Mouse (Mus musculus) gastrocnemius, adult 18-20 months (tissue): ENCODE results near the gene Olfr1009. TPM values are rescaled to one million over a fixed set of nuclear protein-coding genes. Genes with fewer than 3 reads are reported as not detected.
"Not testable (repeated sequence)": the region's sequence is repeated elsewhere in the genome, so short reads cannot be mapped to it uniquely, and the experiment has no call there.

Experiments
- DNase-seq: peaks from one replicate; pipeline ENCODE4 v3.0.0; 2021; ENCODE audit warnings: low spot score
- long read RNA-seq, 2 experiments: library from polyadenylated mRNA; stranded (forward); transcript quantifications; one replicate each; pipeline ENCODE4 v2.0.0; 2021
- total RNA-seq, 2 experiments: library from RNA; stranded (reverse); gene quantifications; 2 replicates each; pipeline ENCODE4 v1.2.3; 2021

The Olfr1009 gene
- not detected for total RNA-seq
- long read RNA-seq, experiment 1, result 0 reads
- long read RNA-seq, experiment 2, result 0 reads

- DNase-seq, result no peak
Observed at GRCm38 (mm10) chr2:85715119-85715518, at the start of gene Olfr1009. Gene Olfr1009 (plus strand): TSS chr2:85715419.

- no peak for DNase-seq
Observed at GRCm38 (mm10) chr2:85678667-85679066, 36.6 kb upstream of the Olfr1009 start, which contains the start of gene Olfr1006. Gene Olfr1006 (minus strand): TSS chr2:85678767.

GRCm38 (mm10) chr2:85689131-85689530, 26.1 kb upstream of the Olfr1009 start, which contains the start of gene Olfr1008:
Gene Olfr1008 (plus strand): TSS chr2:85689431.
- DNase-seq, result no peak

GRCm38 (mm10) chr2:85710680-85711079, 4.5 kb upstream of the Olfr1009 start:
- not testable (repeated sequence) for DNase-seq

DNA sequence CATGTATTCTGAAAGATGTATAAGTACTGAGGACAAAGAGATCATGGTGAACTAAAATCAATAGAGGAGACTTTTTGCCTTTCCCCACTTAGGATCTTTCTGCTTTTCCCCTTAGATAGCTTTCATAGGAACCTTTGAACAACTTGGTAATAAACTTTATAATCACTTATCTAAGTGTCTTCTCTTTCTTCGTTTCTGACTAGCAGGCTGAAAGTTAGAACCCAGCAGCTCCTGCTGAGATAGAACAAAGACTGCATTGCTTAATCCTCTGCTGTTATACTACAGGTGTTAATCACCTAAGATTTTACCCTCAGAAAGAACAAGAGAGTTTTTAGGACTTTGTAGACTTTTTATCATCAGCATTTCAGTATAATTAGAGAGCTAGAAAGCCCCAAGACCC, 4.1 kb upstream of the Olfr1009 start:
- no peak for DNase-seq

DNA sequence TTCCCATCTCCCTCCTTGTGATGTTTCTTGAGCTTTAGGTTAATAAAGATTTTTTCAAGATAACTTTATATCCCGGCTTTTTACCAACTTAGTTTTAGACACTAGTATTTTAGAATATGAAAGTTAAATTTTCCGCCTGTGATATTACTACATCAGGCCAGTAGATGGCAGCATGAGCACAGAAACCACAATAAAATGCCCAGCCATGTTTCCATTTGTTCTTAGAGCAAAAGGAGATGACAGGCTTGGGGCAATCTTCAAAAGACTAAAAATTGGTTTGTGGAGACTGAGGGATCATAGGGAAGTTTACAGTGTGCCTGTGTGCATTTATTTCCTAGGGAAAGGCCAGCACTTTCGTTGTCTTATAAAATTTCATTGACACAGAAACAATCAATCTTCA, 10.6 kb downstream of the Olfr1009 start:
- no peak for DNase-seq

GRCm38 (mm10) chr2:85753822-85754221, 38.6 kb downstream of the Olfr1009 start:
- DNase-seq, result no peak

DNA sequence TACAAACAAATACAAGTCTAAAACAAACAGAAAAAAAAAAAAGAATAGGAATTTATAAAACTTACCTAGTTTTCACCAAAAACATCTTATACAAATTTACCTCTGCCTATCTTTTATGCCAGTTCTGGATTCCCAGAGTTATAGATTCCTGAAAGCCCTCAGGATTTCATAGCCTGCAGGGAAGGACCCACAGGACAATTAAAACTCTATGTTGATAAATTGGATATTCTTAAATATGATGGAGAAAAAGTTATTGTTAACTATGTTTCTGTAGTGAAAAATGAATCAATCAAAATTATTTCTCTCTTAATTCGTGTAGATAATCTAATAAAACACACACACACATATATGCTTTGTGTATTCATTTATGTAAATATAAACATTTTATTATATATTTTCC, 47.4 kb downstream of the Olfr1009 start, which contains the start of gene Olfr1012:
Gene Olfr1012, minus strand, starts transcription at position 101 of the 400 bp plus-strand sequence.
- no peak for DNase-seq

- no peak for DNase-seq
Observed at GRCm38 (mm10) chr2:85766798-85767197, 51.6 kb downstream of the Olfr1009 start, which contains the start of gene Olfr1013. Gene Olfr1013 (plus strand): TSS chr2:85767098.

GRCm38 (mm10) chr2:85772413-85772812, 57.2 kb downstream of the Olfr1009 start, which contains the start of gene Olfr1014:
Gene Olfr1014 (plus strand): TSS chr2:85772713.
- DNase-seq, result no peak

Other genes with a start within 250 kb of the Olfr1009 start
- gene 4833423E24Rik, start 196.4 kb upstream of the Olfr1009 start, total RNA-seq, result not detected
- not detected for gene Olfr996, start 136.2 kb upstream of the Olfr1009 start, total RNA-seq
- not detected for gene Olfr998, start 126.5 kb upstream of the Olfr1009 start, total RNA-seq
- not detected for gene Olfr1000, start 103.5 kb upstream of the Olfr1009 start, total RNA-seq
- gene Olfr1002, start 64.7 kb upstream of the Olfr1009 start, total RNA-seq, result not detected
- not detected for gene Olfr154, start 51.0 kb upstream of the Olfr1009 start, total RNA-seq
- not detected for gene Olfr1006, start 36.7 kb upstream of the Olfr1009 start, total RNA-seq
- gene Olfr1008, start 26.0 kb upstream of the Olfr1009 start, total RNA-seq, result not detected
- not detected for gene Olfr1012, start 47.3 kb downstream of the Olfr1009 start, total RNA-seq
- gene Olfr1013, start 51.7 kb downstream of the Olfr1009 start, total RNA-seq, result not detected
- not detected for gene Olfr1014, start 57.3 kb downstream of the Olfr1009 start, total RNA-seq
- not detected for gene Olfr1015, start 66.6 kb downstream of the Olfr1009 start, total RNA-seq
- not detected for gene Olfr1016, start 87.1 kb downstream of the Olfr1009 start, total RNA-seq
- gene Olfr1018, start 103.1 kb downstream of the Olfr1009 start, total RNA-seq, result not detected
- not detected for gene Olfr1019, start 130.1 kb downstream of the Olfr1009 start, total RNA-seq
- gene Olfr1020, start 131.6 kb downstream of the Olfr1009 start, total RNA-seq, result not detected
- not detected for gene Olfr1022, start 153.2 kb downstream of the Olfr1009 start, total RNA-seq
- gene Olfr1023, start 170.2 kb downstream of the Olfr1009 start, total RNA-seq, result not detected
- gene Olfr1024, start 189.6 kb downstream of the Olfr1009 start, total RNA-seq, result not detected
- not detected for gene Olfr1025-ps1, start 199.8 kb downstream of the Olfr1009 start, total RNA-seq
- not detected for gene Olfr1026, start 206.1 kb downstream of the Olfr1009 start, total RNA-seq
- gene Olfr1028, start 235.0 kb downstream of the Olfr1009 start, total RNA-seq, result not detected